ENCODE assay signal across 8 mouse cellular contexts in the genomic region with DNA sequence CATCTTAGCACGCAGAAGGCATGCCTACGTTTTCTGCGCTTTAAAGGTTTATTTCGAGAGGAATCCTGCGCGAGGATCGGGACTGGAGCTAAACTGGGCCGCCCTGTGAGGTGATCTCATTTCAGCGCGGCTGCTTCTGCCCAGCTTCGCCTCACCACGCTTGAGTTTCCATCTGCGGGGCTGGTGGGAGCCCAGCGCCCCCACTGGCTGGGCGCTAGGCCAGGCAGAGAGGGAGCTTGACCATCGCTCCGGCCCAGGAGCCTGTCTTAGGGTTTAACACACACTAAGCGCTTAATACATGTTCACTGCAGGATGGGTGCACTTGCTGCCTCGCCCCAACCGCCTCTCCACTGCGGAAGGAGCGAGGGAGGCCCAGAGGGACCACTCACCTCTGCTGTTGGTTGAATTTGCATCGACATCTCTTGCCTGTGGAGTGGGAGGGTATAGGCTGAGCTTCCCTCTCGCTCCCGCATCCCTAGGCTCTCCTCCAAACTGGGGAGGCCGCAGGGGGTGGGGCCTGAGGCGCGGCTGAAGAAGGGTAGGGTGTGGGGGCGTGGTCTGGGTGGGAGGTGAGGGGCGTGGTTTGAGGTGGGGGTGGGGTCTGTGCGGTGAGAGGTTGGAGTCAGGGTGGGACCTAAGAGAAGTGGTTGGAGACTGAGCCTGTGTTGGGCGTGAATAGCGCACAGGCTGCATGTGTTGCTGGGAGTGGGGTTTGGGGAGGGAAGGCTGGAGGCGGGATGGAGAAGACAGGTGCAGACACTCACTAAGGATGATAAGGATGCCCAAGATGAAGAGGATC. TPM values are rescaled to one million over a fixed set of nuclear protein-coding genes. Genes with fewer than 3 reads are reported as not detected.
DNase-seq lines count a peak whose midpoint lies in the region; ATAC-seq and TF ChIP-seq lines count a peak whose summit lies in the region.

No protein-coding gene starts in this region.

- no peak overlapping the region for H3K9ac ChIP-seq in CH12.LX (ENCODE audit: insufficient read depth, low read depth)
- H3K9ac ChIP-seq in heart, embryonic 12.5 days: peak overlapping the region; percentile 71

- H3K4me3 ChIP-seq in CH12.LX (replicated peaks in 1 of 3; ENCODE audit: low read depth in 2 of 3, low read length in 2 of 3, poor library complexity in 1 of 3): peak overlapping the region in 1 of 3 experiments; percentile 14
- H3K4me3 ChIP-seq in embryonic facial prominence, embryonic 10.5 days: peak overlapping the region; percentile 45
- peak overlapping the region; percentile 42 for H3K4me3 ChIP-seq in heart, embryonic 12.5 days
- H3K4me3 ChIP-seq in megakaryocyte, embryonic 14.5 days (replicated peaks): peak overlapping the region; percentile 82
- H3K4me3 ChIP-seq in small intestine, adult 2 months (ENCODE audit: low read depth, low read length): peak overlapping the region; percentile 9

- no peak for TF ChIP-seq POLR2A in CH12.LX (IDR thresholded peaks at IDR 0.05; ENCODE audit: low read depth, low read length)
- TF ChIP-seq POLR2A in small intestine, adult 2 months (IDR thresholded peaks at IDR 0.05; ENCODE audit: low read depth, low read length): no peak

- H3K27ac ChIP-seq in CH12.LX (ENCODE audit: insufficient read depth, low read depth): no peak overlapping the region
- no peak overlapping the region for H3K27ac ChIP-seq in embryonic facial prominence, embryonic 10.5 days (replicated peaks)
- H3K27ac ChIP-seq in heart, embryonic 12.5 days (ENCODE audit: poor library complexity, severe bottlenecking): 0 out of 2 replicates have a peak overlapping the region, but pooled peaks have one; percentile 96
- H3K27ac ChIP-seq in small intestine, adult 2 months (ENCODE audit: insufficient read depth, low read depth, low read length): no peak overlapping the region

- TF ChIP-seq EP300 in CH12.LX (IDR thresholded peaks at IDR 0.05; ENCODE audit: low read length): no peak

- peaks cover 13 to 25% of the 10 kb centered on the region in 2 experiments for H3K4me1 ChIP-seq in CH12.LX (ENCODE audit: control insufficient read depth in 1 of 2, insufficient read depth in 2 of 2)
- H3K4me1 ChIP-seq in embryonic facial prominence, embryonic 10.5 days: peaks cover 69% of the 10 kb centered on the region
- peaks cover 68% of the 10 kb centered on the region for H3K4me1 ChIP-seq in heart, embryonic 12.5 days (replicated peaks)
- H3K4me1 ChIP-seq in megakaryocyte, embryonic 14.5 days: peaks cover 53% of the 10 kb centered on the region
- peaks cover 4% of the 10 kb centered on the region for H3K4me1 ChIP-seq in small intestine, adult 2 months (ENCODE audit: control insufficient read depth, insufficient read depth, insufficient read length, low read length)

- peak in 1 of 2 experiments; percentile 42; a peak in 2 of 4 replicates for TF ChIP-seq CTCF in CH12.LX (conservative IDR thresholded peaks at IDR 0.05 in 1 of 2, IDR thresholded peaks at IDR 0.05 in 1 of 2; ENCODE audit: low read depth in 2 of 2, low read length in 2 of 2)
- no peak for TF ChIP-seq CTCF in small intestine, adult 2 months (IDR thresholded peaks at IDR 0.05; ENCODE audit: extremely low read depth, insufficient read length, insufficient replicate concordance, low read depth, low read length)

- ATAC-seq in heart, embryonic 12.5 days (ENCODE audit: insufficient number of reproducible peaks, low FRiP score): peak; percentile 33

- H3K79me2 ChIP-seq in CH12.LX (replicated peaks; ENCODE audit: control insufficient read depth, extremely low read depth, insufficient read depth, poor library complexity, severe bottlenecking): no peaks in the 10 kb centered on the region

- dilution Hi-C loops in CH12.LX (cut with MboI; ENCODE audit: extremely low pct_ligation_motif_present, extremely low pct_unique_long_range_greater_than_20kb, low sequenced_read_pairs): no loop called here

- H3K36me3 ChIP-seq in CH12.LX (replicated peaks in 1 of 2; ENCODE audit: control insufficient read depth in 1 of 2, insufficient read depth in 1 of 2, low read length in 1 of 2): no peaks in the 10 kb centered on the region
- H3K36me3 ChIP-seq in embryonic facial prominence, embryonic 10.5 days (replicated peaks): no peaks in the 10 kb centered on the region
- no peaks in the 10 kb centered on the region for H3K36me3 ChIP-seq in heart, embryonic 12.5 days
- no peaks in the 10 kb centered on the region for H3K36me3 ChIP-seq in megakaryocyte, embryonic 14.5 days (replicated peaks; ENCODE audit: low read length)
- no peaks in the 10 kb centered on the region for H3K36me3 ChIP-seq in small intestine, adult 2 months (ENCODE audit: control insufficient read depth, insufficient read depth, low read length)

- in situ Hi-C loops in CH12.LX (cut with MboI; ENCODE audit: low pct_ligation_motif_present, low pct_unique_long_range_greater_than_20kb, low sequenced_read_pairs): no loop called here

- peak; percentile 45 to 53 for DNase-seq in B cell, adult 2 months
- DNase-seq in CH12.LX (ENCODE audit: extremely low read depth): peak; percentile 23
- peak; percentile 74 for DNase-seq in embryonic facial prominence, embryonic 10.5 days (ENCODE audit: low spot score)
- DNase-seq in layer of hippocampus, postnatal 25 days (ENCODE audit: extremely low spot score in 1 of 2, low spot score in 1 of 2): peak; percentile 50 to 63
- no peak for DNase-seq in urinary bladder, adult 18-20 months (ENCODE audit: low spot score in 2 of 2)

- H3K9me3 ChIP-seq in CH12.LX (replicated peaks; ENCODE audit: low read length): no peaks in the 10 kb centered on the region
- no peaks in the 10 kb centered on the region for H3K9me3 ChIP-seq in embryonic facial prominence, embryonic 10.5 days
- H3K9me3 ChIP-seq in heart, embryonic 12.5 days (replicated peaks): no peaks in the 10 kb centered on the region
- H3K9me3 ChIP-seq in megakaryocyte, embryonic 14.5 days: no peaks in the 10 kb centered on the region

- H3K4me2 ChIP-seq in CH12.LX (ENCODE audit: insufficient read depth, low read depth, poor library complexity, severe bottlenecking): peak overlapping the region; percentile 31
- H3K4me2 ChIP-seq in heart, embryonic 12.5 days: peak overlapping the region; percentile 75

- TF ChIP-seq RAD21 in CH12.LX (IDR thresholded peaks at IDR 0.05; ENCODE audit: low read depth, low read length): no peak; the same call in 1 of the 2 replicates

- peaks cover 75% of the 10 kb centered on the region for H3K27me3 ChIP-seq in CH12.LX (replicated peaks)
- H3K27me3 ChIP-seq in embryonic facial prominence, embryonic 10.5 days (replicated peaks; ENCODE audit: low read depth, poor library complexity, severe bottlenecking): peaks cover 78% of the 10 kb centered on the region
- peaks cover 43% of the 10 kb centered on the region for H3K27me3 ChIP-seq in heart, embryonic 12.5 days (replicated peaks)
- peaks cover 92% of the 10 kb centered on the region for H3K27me3 ChIP-seq in megakaryocyte, embryonic 14.5 days (replicated peaks)
- peaks cover 38% of the 10 kb centered on the region for H3K27me3 ChIP-seq in small intestine, adult 2 months (ENCODE audit: control insufficient read depth, insufficient read depth, low read length)

- WGBS in embryonic facial prominence, embryonic 10.5 days: 1% methylated on average over 34 of the region's 34 CpGs
- WGBS in heart, embryonic 12.5 days: 2% methylated on average over 34 of the region's 34 CpGs
- 12% methylated on average over 34 of the region's 34 CpGs for WGBS in small intestine, adult 2 months

RNA-seq across cellular contexts. Expression of gene Fxyd7, which starts 1.6 kb away (rescaled TPM):
- total RNA-seq in CH12.LX (2012; rRNA removed) (not detected in 2 replicates), CH12.LX (2014; rRNA removed) (not detected in 2 replicates)
- not detected in 2 replicates for polyA plus RNA-seq in CH12.LX (2012; ENCODE audit: insufficient read length, low read depth)
- polyA plus RNA-seq in embryonic facial prominence, embryonic 10.5 days (2016; fragmentation: Nextera tagmentation; extraction: Ambion mirVana): 0.55 and 3.1 TPM in 2 replicates
- polyA plus RNA-seq in heart, embryonic 12.5 days (2016; fragmentation: Nextera tagmentation; extraction: Ambion mirVana): 1.4 and 1.7 TPM in 2 replicates
- total RNA-seq in layer of hippocampus, postnatal 25 days (2021): 100 to 1,000 TPM; 151 to 157 TPM
- 1.0 TPM in 1 of 2 replicates, not detected in the other for polyA plus RNA-seq in megakaryocyte, embryonic 14.5 days (2012; ENCODE audit: insufficient read depth, low replicate concordance)
- 2.0 and 2.6 TPM in 2 replicates for polyA plus RNA-seq in small intestine, adult 2 months (2012; rRNA removed)

RNA-seq across cellular contexts. Expression of gene Fxyd1, which starts 4.2 kb away (rescaled TPM):
- not detected in 2 replicates for total RNA-seq in CH12.LX (2012; rRNA removed)
- not detected in 2 replicates for total RNA-seq in CH12.LX (2014; rRNA removed)
- not detected in 2 replicates for polyA plus RNA-seq in CH12.LX (2012; ENCODE audit: insufficient read length, low read depth)
- 9.8 and 12.2 TPM in 2 replicates for polyA plus RNA-seq in embryonic facial prominence, embryonic 10.5 days (2016; fragmentation: Nextera tagmentation; extraction: Ambion mirVana)
- polyA plus RNA-seq in heart, embryonic 12.5 days (2016; fragmentation: Nextera tagmentation; extraction: Ambion mirVana): 927 and 934 TPM in 2 replicates
- 100 to 1,000 TPM; 103 to 113 TPM for total RNA-seq in layer of hippocampus, postnatal 25 days (2021)
- polyA plus RNA-seq in megakaryocyte, embryonic 14.5 days (2012; ENCODE audit: insufficient read depth, low replicate concordance): not detected in 2 replicates
- polyA plus RNA-seq in small intestine, adult 2 months (2012; rRNA removed): 35.6 and 41.4 TPM in 2 replicates

RNA-seq across cellular contexts. Expression of gene Lgi4, which starts 6.3 kb away (rescaled TPM):
- total RNA-seq in CH12.LX (2012; rRNA removed) (not detected in 2 replicates), CH12.LX (2014; rRNA removed) (not detected in 2 replicates)
- not detected in 2 replicates for polyA plus RNA-seq in CH12.LX (2012; ENCODE audit: insufficient read length, low read depth)
- 2.5 and 2.8 TPM in 2 replicates for polyA plus RNA-seq in embryonic facial prominence, embryonic 10.5 days (2016; fragmentation: Nextera tagmentation; extraction: Ambion mirVana)
- polyA plus RNA-seq in heart, embryonic 12.5 days (2016; fragmentation: Nextera tagmentation; extraction: Ambion mirVana): 0.14 TPM in 1 of 2 replicates, not detected in the other
- total RNA-seq in layer of hippocampus, postnatal 25 days (2021): 10 to 100 TPM; 31.9 to 36.1 TPM
- polyA plus RNA-seq in megakaryocyte, embryonic 14.5 days (2012; ENCODE audit: insufficient read depth, low replicate concordance): 0.23 and 0.67 TPM in 2 replicates
- 2.5 and 3.0 TPM in 2 replicates for polyA plus RNA-seq in small intestine, adult 2 months (2012; rRNA removed)

RNA-seq across cellular contexts. Expression of gene Fxyd5, which starts 10.6 kb away (rescaled TPM):
- 71.6 and 73.2 TPM in 2 replicates for total RNA-seq in CH12.LX (2012; rRNA removed)
- total RNA-seq in CH12.LX (2014; rRNA removed): 38.3 and 43.8 TPM in 2 replicates
- polyA plus RNA-seq in CH12.LX (2012; ENCODE audit: insufficient read length, low read depth): 96.8 and 124 TPM in 2 replicates
- polyA plus RNA-seq in embryonic facial prominence, embryonic 10.5 days (2016; fragmentation: Nextera tagmentation; extraction: Ambion mirVana): 9.1 and 9.5 TPM in 2 replicates
- polyA plus RNA-seq in heart, embryonic 12.5 days (2016; fragmentation: Nextera tagmentation; extraction: Ambion mirVana): 34.8 and 37.3 TPM in 2 replicates
- 10 to 100 TPM; 20.2 to 22.7 TPM for total RNA-seq in layer of hippocampus, postnatal 25 days (2021)
- polyA plus RNA-seq in megakaryocyte, embryonic 14.5 days (2012; ENCODE audit: insufficient read depth, low replicate concordance): 2,043 and 2,688 TPM in 2 replicates
- polyA plus RNA-seq in small intestine, adult 2 months (2012; rRNA removed): 24.8 and 31.8 TPM in 2 replicates

RNA-seq across cellular contexts. Expression of gene Fxyd3, which starts 23.7 kb away (rescaled TPM):
- total RNA-seq in CH12.LX (2012; rRNA removed) (not detected in 2 replicates), CH12.LX (2014; rRNA removed) (not detected in 2 replicates)
- 0.08 TPM in 1 of 2 replicates, not detected in the other for polyA plus RNA-seq in CH12.LX (2012; ENCODE audit: insufficient read length, low read depth)
- 7.5 and 8.8 TPM in 2 replicates for polyA plus RNA-seq in embryonic facial prominence, embryonic 10.5 days (2016; fragmentation: Nextera tagmentation; extraction: Ambion mirVana)
- polyA plus RNA-seq in heart, embryonic 12.5 days (2016; fragmentation: Nextera tagmentation; extraction: Ambion mirVana): 0.15 and 0.23 TPM in 2 replicates
- not detected for total RNA-seq in layer of hippocampus, postnatal 25 days (2021)
- not detected in 2 replicates for polyA plus RNA-seq in megakaryocyte, embryonic 14.5 days (2012; ENCODE audit: insufficient read depth, low replicate concordance)
- polyA plus RNA-seq in small intestine, adult 2 months (2012; rRNA removed): 22.7 and 60.7 TPM in 2 replicates

Comparison
In these comparisons a context has a peak if more than half of its experiments do, and no peak if none do; other contexts are left out.
1. DNase-seq: peak in B cell, adult 2 months (2 of 2), CH12.LX (single experiment), embryonic facial prominence, embryonic 10.5 days (single experiment) and layer of hippocampus, postnatal 25 days (2 of 2); none in urinary bladder, adult 18-20 months (0 of 2).
2. RNA of gene Fxyd1, which starts 4.2 kb away (polyA plus RNA-seq): 927 to 934 TPM in heart, embryonic 12.5 days; 35.6 to 41.4 TPM in small intestine, adult 2 months, 9.8 to 12.2 TPM in embryonic facial prominence, embryonic 10.5 days, not detected in CH12.LX and not detected in megakaryocyte, embryonic 14.5 days; every median in the first group is over 10 times any median in the second.